Mouse (Mus musculus) activated CD4-positive, CD25-positive, alpha-beta regulatory T cell (primary cell): Measurements from ENCODE around the gene Araf. TPM values are rescaled to one million over a fixed set of nuclear protein-coding genes. Genes with fewer than 3 reads are reported as not detected.

Experiments
- polyA plus RNA-seq, 2 experiments: library from polyadenylated mRNA; unstranded; fragments of 100-300 nt; shearing (Covaris generic); gene quantifications; one replicate each; pipeline ENCODE4 v1.2.1; 2017

Araf gene
- 100 to 1,000 TPM; 133 to 139 TPM for polyA plus RNA-seq

GRCm38 (mm10) chrX:20797681-20798080 is at the start of gene Araf:
Gene Araf, plus strand, starts transcription at chrX:20797814.

DNA sequence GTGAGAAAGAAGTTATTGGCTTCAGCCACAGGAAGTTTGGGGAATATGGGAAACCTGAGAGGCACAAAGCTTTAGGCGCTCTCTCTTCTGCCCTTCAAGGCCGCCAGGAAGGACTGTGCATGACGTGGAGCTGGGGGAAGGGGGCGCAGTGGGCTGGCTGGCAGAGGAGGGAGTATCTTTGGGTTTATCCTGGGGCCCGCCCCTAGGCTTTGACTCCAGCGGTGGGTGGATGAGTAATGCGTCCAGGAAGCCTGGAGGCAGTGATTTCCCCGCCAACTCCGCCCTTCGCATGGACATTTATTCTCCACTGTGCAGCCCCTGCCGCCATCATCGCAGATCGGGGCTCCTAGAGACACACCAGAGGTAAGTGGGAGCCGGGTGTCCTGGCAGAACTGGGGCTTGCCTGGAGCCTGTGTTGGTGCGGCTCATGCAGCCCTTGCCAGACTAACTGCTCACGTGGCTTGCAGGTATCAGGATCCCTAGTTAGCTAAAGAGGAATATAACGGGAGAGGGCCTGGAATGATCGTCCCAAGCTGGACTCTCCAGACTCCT is 72.4 kb downstream of the Araf start, which contains the start of gene Timp1:
Timp1 (plus strand) TSS at position 205 of the 552 bp plus-strand sequence.

Other genes with a start within 250 kb of the Araf start
- gene Rgn, start 248.0 kb upstream of the Araf start, polyA plus RNA-seq, result not detected
- gene Rbm10, start 180.3 kb upstream of the Araf start, polyA plus RNA-seq, result 10 to 100 TPM; 34.2 to 56.1 TPM
- 100 to 1,000 TPM; 186 to 218 TPM for gene Ndufb11, start 180.2 kb upstream of the Araf start, polyA plus RNA-seq
- 100 to 1,000 TPM; 165 to 249 TPM for gene Uba1, start 139.5 kb upstream of the Araf start, polyA plus RNA-seq
- gene Cdk16, start 109.9 kb upstream of the Araf start, polyA plus RNA-seq, result 10 to 100 TPM; 58.2 to 67.7 TPM
- gene Usp11, start 93.9 kb upstream of the Araf start, polyA plus RNA-seq, result 10 to 100 TPM in 1 of 2 experiments, 1 to 10 TPM in 1; 5.9 to 13.9 TPM
- gene Timp1, start 72.4 kb downstream of the Araf start, polyA plus RNA-seq, result 1 to 10 TPM in 1 of 2 experiments, not detected in 1; 1.5 TPM
- under 1 TPM; 0.32 to 0.33 TPM for gene Syn1, start 123.2 kb downstream of the Araf start, polyA plus RNA-seq
- 10 to 100 TPM in 1 of 2 experiments, 1 to 10 TPM in 1; 6.3 to 19.2 TPM for gene Cfp, start 133.7 kb downstream of the Araf start, polyA plus RNA-seq
- gene Elk1, start 152.8 kb downstream of the Araf start, polyA plus RNA-seq, result 1 to 10 TPM; 6.4 to 8.5 TPM
- 10 to 100 TPM; 46.3 to 62.6 TPM for gene Uxt, start 164.2 kb downstream of the Araf start, polyA plus RNA-seq